Mouse (Mus musculus): Measurements from ENCODE around the gene Thap4. TPM values are rescaled to one million over a fixed set of nuclear protein-coding genes. Genes with fewer than 3 reads are reported as not detected.

The Thap4 gene
- polyA plus RNA-seq (2014; fragmentation: Nextera tagmentation; extraction: Ambion mirVana) = 41.9 and 43.0 TPM in 2 replicates

GRCm38 (mm10) chr1:93754573-93755290 is at the start of gene Thap4:
Thap4 (minus strand) TSS chr1:93754864.
- WGBS = 0% methylated on average over 75 of the region's 121 CpGs
- H3K27me3 ChIP-seq (ENCODE audit: control insufficient read depth, insufficient read depth, low read length) = no peaks in the 10 kb centered on the region
- H3K4me1 ChIP-seq (ENCODE audit: control insufficient read depth, insufficient read depth, low read length) = peaks cover 15% of the 10 kb centered on the region
- H3K27ac ChIP-seq (ENCODE audit: low read depth, low read length) = peak within 1 kb of the TSS; percentile 87
- H3K9ac ChIP-seq (replicated peaks; ENCODE audit: low read depth, low read length) = peak within 1 kb of the TSS; percentile 84
- H3K4me3 ChIP-seq (ENCODE audit: low read depth, low read length) = peak within 1 kb of the TSS; percentile 94
- peak; percentile 94 for ATAC-seq (ENCODE audit: low read depth)
- no peaks in the 10 kb centered on the region for H3K9me3 ChIP-seq (ENCODE audit: control insufficient read depth, low read length)
- H3K36me3 ChIP-seq (ENCODE audit: control insufficient read depth, insufficient read depth, low read length) = no peaks in the 10 kb centered on the region; the same call in 1 of the 2 replicates
- peak within 1 kb of the TSS; percentile 87 for H3K4me2 ChIP-seq (ENCODE audit: low read depth, low read length)

GRCm38 (mm10) chr1:93803556-93804507 is 49.2 kb upstream of the Thap4 start, which contains the start of gene Ing5:
Ing5 (plus strand) TSS chr1:93803965.
- Histone ChIP-seq H3K27me3 (ENCODE audit: control insufficient read depth, insufficient read depth, low read length) (no peaks in the 10 kb centered on the region), H3K36me3 (ENCODE audit: control insufficient read depth, insufficient read depth, low read length) (peaks cover 16% of the 10 kb centered on the region), H3K4me2 (ENCODE audit: low read depth, low read length) (peak within 1 kb of the TSS; percentile 79), H3K9me3 (ENCODE audit: control insufficient read depth, low read length) (no peaks in the 10 kb centered on the region), H3K9ac (replicated peaks; ENCODE audit: low read depth, low read length) (peak within 1 kb of the TSS; percentile 85), H3K4me1 (ENCODE audit: control insufficient read depth, insufficient read depth, low read length) (peaks cover 17% of the 10 kb centered on the region; the same call in 1 of the 2 replicates), H3K27ac (ENCODE audit: low read depth, low read length) (peak within 1 kb of the TSS; percentile 96), H3K4me3 (ENCODE audit: low read depth, low read length) (peak within 1 kb of the TSS; percentile 81)
- under 1% methylated on average over 88 of the region's 94 CpGs for WGBS
- peak; percentile 91 for ATAC-seq (ENCODE audit: low read depth)

GRCm38 (mm10) chr1:93802771-93803170 is 48.1 kb upstream of the Thap4 start:
- WGBS = 88% methylated on average over 5 of the region's 5 CpGs
- no peak for ATAC-seq (ENCODE audit: low read depth)
- H3K27me3 ChIP-seq (ENCODE audit: control insufficient read depth, insufficient read depth, low read length) = no peaks in the 10 kb centered on the region
- H3K9ac ChIP-seq (replicated peaks; ENCODE audit: low read depth, low read length) = no peak overlapping the region
- H3K4me1 ChIP-seq (ENCODE audit: control insufficient read depth, insufficient read depth, low read length) = peaks cover 17% of the 10 kb centered on the region; the same call in 1 of the 2 replicates
- H3K27ac ChIP-seq (ENCODE audit: low read depth, low read length) = no peak overlapping the region
- peaks cover 10% of the 10 kb centered on the region; the same call in 1 of the 2 replicates for H3K36me3 ChIP-seq (ENCODE audit: control insufficient read depth, insufficient read depth, low read length)
- H3K4me3 ChIP-seq (ENCODE audit: low read depth, low read length) = peak overlapping the region; percentile 81; the same call in 1 of the 2 replicates
- H3K4me2 ChIP-seq (ENCODE audit: low read depth, low read length) = peak overlapping the region; percentile 80; the same call in 1 of the 2 replicates
- no peaks in the 10 kb centered on the region for H3K9me3 ChIP-seq (ENCODE audit: control insufficient read depth, low read length)

- peak; percentile 63 for ATAC-seq (ENCODE audit: low read depth)
- H3K4me3 ChIP-seq (ENCODE audit: low read depth, low read length) = peak within 1 kb of the TSS; percentile 61
- H3K9me3 ChIP-seq (ENCODE audit: control insufficient read depth, low read length) = no peaks in the 10 kb centered on the region
- H3K27me3 ChIP-seq (ENCODE audit: control insufficient read depth, insufficient read depth, low read length) = no peaks in the 10 kb centered on the region
- WGBS = under 1% methylated on average over 42 of the region's 42 CpGs
- H3K9ac ChIP-seq (replicated peaks; ENCODE audit: low read depth, low read length) = peak within 1 kb of the TSS; percentile 52
- peak within 1 kb of the TSS; percentile 80 for H3K4me2 ChIP-seq (ENCODE audit: low read depth, low read length)
- H3K27ac ChIP-seq (ENCODE audit: low read depth, low read length) = peak within 1 kb of the TSS; percentile 78
- peaks cover 17% of the 10 kb centered on the region; the same call in 1 of the 2 replicates for H3K4me1 ChIP-seq (ENCODE audit: control insufficient read depth, insufficient read depth, low read length)
- peaks cover 9% of the 10 kb centered on the region; the same call in 1 of the 2 replicates for H3K36me3 ChIP-seq (ENCODE audit: control insufficient read depth, insufficient read depth, low read length)
These were observed 47.1 kb upstream of the Thap4 start, which contains the start of gene Dtymk for GRCm38 (mm10) chr1:93801741-93802238. Dtymk (minus strand) TSS chr1:93801934.

GRCm38 (mm10) chr1:93800670-93801503 is 46.2 kb upstream of the Thap4 start:
- Histone ChIP-seq H3K27ac (ENCODE audit: low read depth, low read length) (peak overlapping the region; percentile 78), H3K4me3 (ENCODE audit: low read depth, low read length) (peak overlapping the region; percentile 61)

DNA sequence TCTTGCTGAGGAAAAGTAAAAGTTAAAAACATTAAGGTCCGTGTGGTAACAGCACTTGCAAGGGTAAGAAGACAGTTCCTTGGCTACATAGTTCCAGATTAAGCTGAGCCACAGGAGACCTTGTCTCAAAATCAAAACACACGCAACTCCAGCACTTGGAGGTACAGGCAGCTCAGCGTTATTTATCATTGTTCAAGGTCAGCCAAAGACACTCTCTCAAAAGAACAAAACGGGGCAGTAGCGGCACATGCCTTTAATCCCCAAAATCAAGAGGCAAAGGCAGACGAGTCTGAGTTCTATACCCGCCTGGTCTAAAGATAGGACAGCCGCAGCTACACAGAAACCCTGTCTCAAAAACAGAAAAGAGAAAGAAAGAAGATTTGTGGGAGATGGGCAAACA is 41.2 kb upstream of the Thap4 start:
- Histone ChIP-seq H3K36me3 (ENCODE audit: control insufficient read depth, insufficient read depth, low read length) (peaks cover 37% of the 10 kb centered on the region), H3K4me3 (ENCODE audit: low read depth, low read length) (no peak overlapping the region), H3K4me2 (ENCODE audit: low read depth, low read length) (no peak overlapping the region), H3K9me3 (ENCODE audit: control insufficient read depth, low read length) (no peaks in the 10 kb centered on the region), H3K9ac (replicated peaks; ENCODE audit: low read depth, low read length) (no peak overlapping the region), H3K4me1 (ENCODE audit: control insufficient read depth, insufficient read depth, low read length) (peaks cover under 1% of the 10 kb centered on the region; the same call in 1 of the 2 replicates), H3K27me3 (ENCODE audit: control insufficient read depth, insufficient read depth, low read length) (no peaks in the 10 kb centered on the region), H3K27ac (ENCODE audit: low read depth, low read length) (no peak overlapping the region)
- ATAC-seq (ENCODE audit: low read depth) = no peak
- 89% methylated on average over 8 of the region's 8 CpGs for WGBS

More at GRCm38 (mm10) chr1:93800670-93801503, 46.2 kb upstream of the Thap4 start:
- Histone ChIP-seq H3K27me3 (ENCODE audit: control insufficient read depth, insufficient read depth, low read length) (no peaks in the 10 kb centered on the region), H3K36me3 (ENCODE audit: control insufficient read depth, insufficient read depth, low read length) (peaks cover 9% of the 10 kb centered on the region; the same call in 1 of the 2 replicates), H3K9ac (replicated peaks; ENCODE audit: low read depth, low read length) (peak overlapping the region; percentile 52), H3K9me3 (ENCODE audit: control insufficient read depth, low read length) (no peaks in the 10 kb centered on the region), H3K4me1 (ENCODE audit: control insufficient read depth, insufficient read depth, low read length) (peaks cover 17% of the 10 kb centered on the region; the same call in 1 of the 2 replicates), H3K4me2 (ENCODE audit: low read depth, low read length) (peak overlapping the region; percentile 80)
- no peak for ATAC-seq (ENCODE audit: low read depth)
- 76% methylated on average over 21 of the region's 21 CpGs for WGBS

GRCm38 (mm10) chr1:93794526-93794925 is 39.9 kb upstream of the Thap4 start:
- Histone ChIP-seq H3K4me3 (ENCODE audit: low read depth, low read length) (no peak overlapping the region), H3K27ac (ENCODE audit: low read depth, low read length) (no peak overlapping the region), H3K36me3 (ENCODE audit: control insufficient read depth, insufficient read depth, low read length) (peaks cover 38% of the 10 kb centered on the region), H3K27me3 (ENCODE audit: control insufficient read depth, insufficient read depth, low read length) (no peaks in the 10 kb centered on the region), H3K9ac (replicated peaks; ENCODE audit: low read depth, low read length) (no peak overlapping the region), H3K4me1 (ENCODE audit: control insufficient read depth, insufficient read depth, low read length) (no peaks in the 10 kb centered on the region), H3K9me3 (ENCODE audit: control insufficient read depth, low read length) (no peaks in the 10 kb centered on the region), H3K4me2 (ENCODE audit: low read depth, low read length) (no peak overlapping the region)
- 97% methylated on average over 8 of the region's 8 CpGs for WGBS
- ATAC-seq (ENCODE audit: low read depth) = no peak

GRCm38 (mm10) chr1:93786912-93787311 is 32.2 kb upstream of the Thap4 start:
- ATAC-seq (ENCODE audit: low read depth) = no peak
- WGBS = 98% methylated on average over 2 of the region's 2 CpGs

More at GRCm38 (mm10) chr1:93786912-93787311, 32.2 kb upstream of the Thap4 start:
- no peak overlapping the region for H3K9ac ChIP-seq (replicated peaks; ENCODE audit: low read depth, low read length)
- no peak overlapping the region for H3K4me2 ChIP-seq (ENCODE audit: low read depth, low read length)
- no peaks in the 10 kb centered on the region for H3K27me3 ChIP-seq (ENCODE audit: control insufficient read depth, insufficient read depth, low read length)
- H3K4me1 ChIP-seq (ENCODE audit: control insufficient read depth, insufficient read depth, low read length) = no peaks in the 10 kb centered on the region
- peaks cover 70% of the 10 kb centered on the region for H3K36me3 ChIP-seq (ENCODE audit: control insufficient read depth, insufficient read depth, low read length)
- no peaks in the 10 kb centered on the region for H3K9me3 ChIP-seq (ENCODE audit: control insufficient read depth, low read length)
- no peak overlapping the region for H3K4me3 ChIP-seq (ENCODE audit: low read depth, low read length)
- no peak overlapping the region for H3K27ac ChIP-seq (ENCODE audit: low read depth, low read length)

All from neural tube, embryonic 14.5 days (tissue).